Mouse (Mus musculus) lung, postnatal 25 days (tissue): Measurements from ENCODE around the gene Gjd3.

Experiments used
- DNase-seq: peaks from one replicate; pipeline ENCODE4 v3.0.0; 2022; ENCODE audit warnings: low spot score

Gjd3 gene

DNA sequence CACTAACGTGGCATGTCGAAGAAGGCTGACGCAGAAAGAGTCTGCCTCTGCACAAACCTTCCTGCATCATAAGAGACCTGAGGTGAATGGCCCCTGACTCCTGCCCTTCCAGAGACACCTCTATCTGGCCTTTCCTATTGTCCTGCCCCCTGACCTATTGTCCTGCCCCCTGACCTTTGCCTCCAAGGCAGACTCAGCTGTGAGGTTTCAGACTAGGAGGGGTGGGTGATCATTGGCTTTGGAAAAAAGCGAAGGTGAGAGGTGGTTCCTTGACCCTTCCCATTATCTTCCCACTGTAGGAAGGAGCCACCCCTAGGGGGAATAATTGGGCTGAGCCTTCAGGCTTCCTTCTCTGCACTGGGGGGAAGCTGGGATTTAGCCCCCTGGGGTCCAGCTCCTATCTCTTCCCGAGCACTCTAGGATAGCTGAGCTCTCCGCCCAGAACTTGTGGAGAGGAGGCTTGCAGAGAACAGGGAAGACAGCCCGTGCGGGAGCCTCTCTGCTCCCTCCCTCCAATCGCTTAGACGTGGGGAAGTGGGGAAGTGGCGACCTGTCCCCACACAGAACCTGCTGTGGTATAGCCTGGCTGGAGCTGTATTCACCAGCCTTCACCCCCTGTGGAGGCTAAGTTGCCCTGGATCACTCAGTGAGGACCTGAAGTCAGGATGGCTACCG lies 20.3 kb downstream of the Gjd3 start:
- DNase-seq, result no peak

- no peak for DNase-seq
Observed at GRCm38 (mm10) chr11:98961766-98962165, 21.1 kb downstream of the Gjd3 start.

GRCm38 (mm10) chr11:98961051-98961592 lies 21.7 kb downstream of the Gjd3 start:
- peak; percentile 34 for DNase-seq

DNA sequence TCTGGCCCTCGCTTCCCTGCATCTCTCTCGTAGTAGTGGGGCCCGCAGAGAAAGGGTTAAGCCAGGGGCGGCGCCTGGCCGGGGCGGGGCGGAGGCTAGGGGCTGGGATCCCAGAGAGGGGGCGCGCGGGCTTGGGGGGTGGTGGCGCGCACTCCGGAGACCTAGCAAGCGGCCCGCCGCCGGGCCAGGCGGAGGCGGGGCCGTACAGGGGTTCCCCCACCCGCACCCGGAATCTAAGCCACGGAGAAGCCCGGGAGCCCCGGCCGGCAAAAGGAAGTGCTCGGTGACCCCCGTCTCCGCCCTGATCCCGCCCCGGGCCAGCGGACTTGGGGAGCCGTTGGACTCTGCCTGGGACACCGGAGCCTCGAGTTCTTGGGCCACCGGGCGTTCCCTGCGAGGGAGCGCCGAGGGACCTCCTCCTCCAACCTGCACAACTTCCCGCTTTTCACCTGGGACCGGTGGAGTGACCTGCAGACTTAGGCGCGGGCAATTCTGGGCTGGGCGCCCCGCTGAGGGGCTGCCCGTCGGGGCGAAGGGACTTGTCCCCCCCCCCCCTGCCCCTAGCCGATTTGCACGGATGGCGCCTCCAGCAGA lies 22.4 kb downstream of the Gjd3 start:
- peak; percentile 81 for DNase-seq

DNA sequence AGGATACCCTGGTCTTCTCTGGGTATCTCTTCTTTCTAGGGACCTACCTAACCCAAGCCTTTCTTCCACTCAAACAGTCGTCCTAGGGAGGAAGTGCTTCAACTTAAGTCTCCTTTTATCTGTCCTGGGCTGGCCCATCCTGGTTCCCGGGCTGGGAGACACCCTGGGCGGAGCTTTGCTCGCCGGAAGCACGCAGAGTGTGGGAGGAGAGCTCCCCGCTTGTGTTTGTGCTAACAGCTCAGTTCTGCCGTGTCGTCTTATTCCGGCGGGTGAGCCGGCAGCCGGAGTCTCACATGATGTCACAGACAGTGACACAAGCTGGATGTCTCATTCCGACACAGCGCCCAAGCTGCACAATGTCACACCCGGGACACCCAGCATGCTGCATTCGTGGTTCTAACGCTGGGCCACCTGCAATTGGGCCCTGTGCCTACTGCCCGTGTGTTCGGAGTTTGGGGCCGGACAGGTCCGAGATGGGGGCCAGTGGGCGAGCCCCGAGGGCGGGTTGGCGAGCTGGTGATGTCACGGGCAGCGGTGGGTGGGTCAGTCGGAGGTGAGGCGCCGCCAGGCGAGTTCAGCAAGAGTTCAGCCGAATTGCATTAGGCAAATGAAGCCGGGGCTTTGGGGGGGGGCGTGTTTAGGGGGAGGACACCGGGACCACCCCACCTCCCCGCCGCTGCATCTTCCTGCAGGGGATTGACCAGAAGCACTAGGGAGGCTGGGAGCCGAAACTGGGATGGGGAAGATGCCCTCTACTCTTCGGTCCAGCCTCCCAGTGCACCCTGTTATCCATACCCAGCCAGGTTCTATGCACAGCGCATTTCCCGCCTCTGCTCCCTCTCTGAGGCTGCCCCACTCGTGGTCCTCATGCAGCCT lies 23.1 kb downstream of the Gjd3 start:
- peak; percentile 95 for DNase-seq

GRCm38 (mm10) chr11:98956340-98956739 lies 26.5 kb downstream of the Gjd3 start:
- DNase-seq, result no peak

- no peak for DNase-seq
Observed at GRCm38 (mm10) chr11:98955707-98956235, 27.0 kb downstream of the Gjd3 start.

DNA sequence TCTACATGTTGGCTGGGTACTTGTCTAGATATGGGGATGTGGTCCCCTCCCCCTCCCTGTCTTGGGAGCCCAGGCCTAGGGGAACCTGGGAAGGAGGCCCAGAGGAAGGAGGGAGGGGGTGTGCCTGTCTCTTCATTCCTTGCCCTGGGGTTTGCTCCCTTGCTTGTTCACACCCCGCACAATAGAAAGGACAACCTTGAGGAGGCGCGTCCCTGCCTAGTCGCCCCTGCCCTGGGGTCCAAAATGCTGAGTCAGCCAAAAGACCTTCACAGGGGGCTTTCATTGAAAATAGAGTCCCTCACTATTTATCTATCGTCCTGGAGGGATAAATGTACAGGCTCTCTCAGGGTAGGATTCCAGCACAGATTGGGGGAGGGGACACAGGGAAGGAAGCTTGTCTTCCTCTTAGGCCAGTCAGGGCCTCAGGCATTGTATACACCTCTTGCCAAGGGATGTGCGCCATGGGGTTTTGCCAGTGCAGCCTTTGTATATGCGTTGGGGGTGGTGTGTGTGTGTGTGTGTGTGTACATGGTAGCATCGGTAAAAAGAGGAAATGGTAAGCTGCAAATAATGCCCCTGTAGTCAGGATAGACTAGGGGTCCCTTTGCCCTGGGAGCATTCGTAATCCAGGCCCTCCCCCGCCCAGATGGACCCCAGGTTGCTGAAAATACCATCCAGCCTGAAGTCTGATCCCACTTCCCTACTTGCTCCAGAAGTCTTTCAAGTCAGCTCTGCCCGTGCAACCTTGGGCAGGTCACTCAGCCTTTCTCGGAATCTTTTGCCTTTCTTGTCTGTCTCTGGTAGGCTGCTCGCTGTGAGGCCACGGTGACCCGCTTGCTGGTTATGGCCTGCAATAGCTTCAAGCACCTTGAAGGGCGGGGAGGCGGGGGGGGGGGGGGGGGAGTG lies 27.8 kb downstream of the Gjd3 start:
- peak; percentile 60 for DNase-seq

GRCm38 (mm10) chr11:98954373-98954772 lies 28.4 kb downstream of the Gjd3 start:
- DNase-seq, result peak; percentile 85

DNA sequence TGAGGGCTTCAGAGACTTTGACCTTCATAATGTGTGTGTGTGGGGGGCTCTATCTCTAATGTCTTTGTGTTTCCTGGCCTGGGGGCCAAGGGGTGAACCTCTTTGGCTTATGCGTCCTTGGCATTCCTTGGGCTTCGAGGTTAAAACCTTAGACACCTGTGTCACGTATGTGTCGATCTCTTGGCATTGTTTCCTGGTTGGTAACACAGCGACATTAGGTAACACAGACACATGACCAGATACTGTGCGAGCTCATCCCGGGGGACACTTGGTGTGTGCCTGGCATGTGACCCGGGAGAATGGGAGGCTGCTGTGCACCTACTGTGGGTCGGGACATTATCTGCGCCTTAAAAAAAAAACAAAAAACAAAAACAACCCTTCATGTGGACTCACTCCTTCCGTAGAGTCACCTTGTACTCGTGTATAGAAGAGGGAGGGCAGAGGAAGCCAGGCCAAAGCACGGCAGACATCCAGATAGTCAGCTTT lies 28.9 kb downstream of the Gjd3 start:
- DNase-seq, result no peak

DNA sequence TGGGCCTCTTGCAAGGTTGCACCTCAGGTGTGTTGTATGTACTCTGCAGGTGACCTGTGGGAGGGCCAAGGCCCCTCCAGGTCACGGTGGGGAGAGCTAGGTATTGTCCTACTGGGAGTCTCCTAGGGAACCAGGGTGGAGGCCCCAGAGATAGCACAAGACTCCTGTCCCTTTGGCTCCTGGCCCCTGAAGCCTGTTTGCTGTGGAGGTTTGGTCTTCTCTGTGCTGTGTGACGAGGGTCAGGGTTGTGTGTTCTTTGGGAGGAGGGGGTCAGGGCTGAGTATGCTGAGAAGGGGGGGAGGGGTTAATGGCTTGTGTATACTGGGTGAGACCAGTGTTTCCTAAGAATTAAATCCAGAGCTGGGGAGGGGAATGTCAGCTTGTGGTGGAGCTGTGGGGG lies 29.5 kb downstream of the Gjd3 start:
- DNase-seq, result no peak

- DNase-seq, result peak; percentile 68
Observed at GRCm38 (mm10) chr11:98952736-98953135, 30.1 kb downstream of the Gjd3 start.

- DNase-seq, result no peak
Observed at GRCm38 (mm10) chr11:98952111-98952510, 30.7 kb downstream of the Gjd3 start.

GRCm38 (mm10) chr11:98951026-98951906 lies 31.6 kb downstream of the Gjd3 start:
- peak; percentile 82 for DNase-seq

DNA sequence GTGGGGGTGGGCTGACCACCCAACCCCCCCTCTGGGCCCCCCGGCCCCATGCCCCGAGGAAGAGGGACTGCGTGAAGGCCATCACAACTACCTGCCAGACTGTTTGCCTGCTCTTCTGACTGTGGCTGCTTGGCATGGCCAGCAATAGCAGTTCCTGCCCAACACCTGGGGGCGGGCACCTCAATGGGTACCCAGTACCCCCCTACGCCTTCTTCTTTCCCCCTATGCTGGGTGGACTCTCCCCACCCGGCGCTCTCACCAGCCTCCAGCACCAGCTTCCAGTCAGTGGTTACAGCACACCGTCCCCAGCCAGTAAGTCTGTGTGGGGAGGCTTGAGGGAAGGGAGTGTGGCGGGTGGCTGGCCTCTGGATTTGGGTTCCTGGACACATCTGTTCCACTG lies 32.3 kb downstream of the Gjd3 start:
- DNase-seq, result no peak

DNA sequence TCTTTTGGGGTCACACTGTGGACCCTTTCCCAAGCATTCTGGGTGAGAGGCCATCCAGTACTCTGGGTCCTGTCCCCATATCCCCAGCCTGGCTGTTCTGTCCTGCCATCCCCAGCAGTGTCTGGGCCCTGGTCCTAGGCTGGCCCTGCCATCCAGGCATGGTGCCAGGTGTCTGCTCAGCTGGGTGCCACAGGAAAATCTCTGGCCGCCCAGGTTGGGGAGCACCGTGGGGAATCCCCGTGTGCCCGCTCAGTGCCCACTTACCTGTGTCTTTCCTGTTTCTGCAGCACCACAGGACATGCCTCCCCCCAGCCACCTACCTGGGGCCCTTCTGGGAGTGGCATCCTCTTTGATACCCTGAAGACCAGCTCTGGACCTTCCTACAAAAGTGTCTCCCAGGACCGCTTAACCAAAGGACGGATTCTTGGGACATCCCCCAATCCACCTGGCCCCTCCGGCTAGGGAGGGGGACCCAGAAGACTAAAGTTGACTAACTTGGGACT lies 32.8 kb downstream of the Gjd3 start:
- DNase-seq, result no peak

- DNase-seq, result no peak
Observed at GRCm38 (mm10) chr11:98949242-98949957, 33.4 kb downstream of the Gjd3 start.

- no peak for DNase-seq
Observed at GRCm38 (mm10) chr11:98947969-98948569, 34.7 kb downstream of the Gjd3 start.

DNA sequence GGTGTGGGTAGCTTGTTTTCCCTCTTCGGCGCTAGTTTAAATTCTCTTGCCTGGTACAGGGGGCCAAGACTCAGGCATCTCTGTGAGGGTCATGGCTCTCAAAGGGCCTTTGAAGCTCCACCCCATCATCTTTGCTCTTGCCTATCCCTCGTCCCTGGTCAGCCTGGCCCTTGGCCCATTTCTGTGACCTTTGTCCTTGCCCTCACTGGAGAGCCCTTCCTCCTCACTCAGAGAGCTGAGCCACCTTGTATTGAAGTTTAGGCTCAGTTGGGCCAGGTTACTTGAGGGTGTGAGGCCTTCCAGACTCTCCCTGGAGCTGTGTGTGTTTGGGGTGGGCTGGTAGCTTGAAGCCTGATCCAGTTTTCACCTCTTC lies 37.2 kb downstream of the Gjd3 start:
- DNase-seq, result no peak
